Mouse (Mus musculus) granulocyte monocyte progenitor cell, adult 5-6 weeks (primary cell): ENCODE measurements around the gene Aplp1. TPM values are rescaled to one million over a fixed set of nuclear protein-coding genes. Genes with fewer than 3 reads are reported as not detected.

Experiments used
- ATAC-seq: replicated peaks from 2 replicates; pipeline ENCODE4 v1.8.0; 2016; ENCODE audit warnings: mild to moderate bottlenecking, moderate TSS enrichment, inconsistent platforms; ENCODE audit not compliant: poor library complexity, severe bottlenecking
- total RNA-seq, 2 experiments: library from RNA; stranded (forward) in 1 of 2; stranded (reverse) in 1 of 2; fragments of 200-712, 200-1000 nt in 1 of 2; fragments of >200 nt in 1 of 2; fragmentation: Nextera tagmentation in 1 of 2; gene quantifications; 2 replicates each; pipeline ENCODE4 v1.2.3; 2014 to 2017

Gene Aplp1
- total RNA-seq, 2 experiments from 2014 or later = not detected

- no peak for ATAC-seq
These were observed 8.0 kb upstream of the Aplp1 start for GRCm38 (mm10) chr7:30453327-30453726.

- ATAC-seq = no peak
These were observed 4.9 kb upstream of the Aplp1 start for GRCm38 (mm10) chr7:30450241-30450640.

GRCm38 (mm10) chr7:30444154-30444970 lies 973 bp downstream of the Aplp1 start:
- peak; percentile 41; the same call in 1 of the 2 replicates for ATAC-seq

- ATAC-seq = no peak
These were observed 1.6 kb downstream of the Aplp1 start for GRCm38 (mm10) chr7:30443696-30444095.

- ATAC-seq = peak; percentile 44
These were observed 4.6 kb downstream of the Aplp1 start for GRCm38 (mm10) chr7:30440697-30441096.

- no peak for ATAC-seq
These were observed 5.6 kb downstream of the Aplp1 start for GRCm38 (mm10) chr7:30439734-30440133.

GRCm38 (mm10) chr7:30436879-30437278 lies 8.5 kb downstream of the Aplp1 start:
- ATAC-seq = peak; percentile 44

- ATAC-seq = no peak
These were observed 10.2 kb downstream of the Aplp1 start for GRCm38 (mm10) chr7:30435156-30435555.

- ATAC-seq = no peak
These were observed 10.6 kb downstream of the Aplp1 start for GRCm38 (mm10) chr7:30434701-30435100.

GRCm38 (mm10) chr7:30434238-30434637 lies 11.1 kb downstream of the Aplp1 start:
- ATAC-seq = peak; percentile 64

GRCm38 (mm10) chr7:30431793-30432192 lies 13.5 kb downstream of the Aplp1 start:
- peak; percentile 61 for ATAC-seq

- ATAC-seq = no peak
These were observed 15.1 kb downstream of the Aplp1 start for GRCm38 (mm10) chr7:30430191-30430590.

GRCm38 (mm10) chr7:30429327-30429726 lies 16.0 kb downstream of the Aplp1 start:
- ATAC-seq = no peak

GRCm38 (mm10) chr7:30423071-30423641 lies 22.2 kb downstream of the Aplp1 start:
- ATAC-seq = peak; percentile 7; the same call in 1 of the 2 replicates

- ATAC-seq = no peak
These were observed 22.8 kb downstream of the Aplp1 start for GRCm38 (mm10) chr7:30422560-30422959.

GRCm38 (mm10) chr7:30421890-30422435 lies 23.4 kb downstream of the Aplp1 start:
- ATAC-seq = peak; percentile 25

GRCm38 (mm10) chr7:30421175-30421889 lies 24.0 kb downstream of the Aplp1 start, which contains the start of gene Nfkbid:
Nfkbid (plus strand) TSS chr7:30421732.
- ATAC-seq = peak; percentile 17

- no peak for ATAC-seq
These were observed 24.7 kb downstream of the Aplp1 start for GRCm38 (mm10) chr7:30420673-30421072.

GRCm38 (mm10) chr7:30419561-30420499 lies 25.5 kb downstream of the Aplp1 start, which contains the start of gene Hcst:
Hcst (minus strand) TSS chr7:30419854.
- peak; percentile 41 for ATAC-seq

GRCm38 (mm10) chr7:30417856-30418255 lies 27.5 kb downstream of the Aplp1 start:
- peak; percentile 28 for ATAC-seq
